Mouse (Mus musculus): Measurements from ENCODE around the gene Hspa8. TPM values are rescaled to one million over a fixed set of nuclear protein-coding genes. Genes with fewer than 3 reads are reported as not detected.
A peak's percentile ranks its signal among the peaks of the same experiment; 100 is the strongest.
"Not testable (repeated sequence)": the region's sequence is repeated elsewhere in the genome, so short reads cannot be mapped to it uniquely, and the experiment has no call there.

The Hspa8 gene
- polyA plus RNA-seq, 1 experiment from 2014 or later: 991 TPM

DNA sequence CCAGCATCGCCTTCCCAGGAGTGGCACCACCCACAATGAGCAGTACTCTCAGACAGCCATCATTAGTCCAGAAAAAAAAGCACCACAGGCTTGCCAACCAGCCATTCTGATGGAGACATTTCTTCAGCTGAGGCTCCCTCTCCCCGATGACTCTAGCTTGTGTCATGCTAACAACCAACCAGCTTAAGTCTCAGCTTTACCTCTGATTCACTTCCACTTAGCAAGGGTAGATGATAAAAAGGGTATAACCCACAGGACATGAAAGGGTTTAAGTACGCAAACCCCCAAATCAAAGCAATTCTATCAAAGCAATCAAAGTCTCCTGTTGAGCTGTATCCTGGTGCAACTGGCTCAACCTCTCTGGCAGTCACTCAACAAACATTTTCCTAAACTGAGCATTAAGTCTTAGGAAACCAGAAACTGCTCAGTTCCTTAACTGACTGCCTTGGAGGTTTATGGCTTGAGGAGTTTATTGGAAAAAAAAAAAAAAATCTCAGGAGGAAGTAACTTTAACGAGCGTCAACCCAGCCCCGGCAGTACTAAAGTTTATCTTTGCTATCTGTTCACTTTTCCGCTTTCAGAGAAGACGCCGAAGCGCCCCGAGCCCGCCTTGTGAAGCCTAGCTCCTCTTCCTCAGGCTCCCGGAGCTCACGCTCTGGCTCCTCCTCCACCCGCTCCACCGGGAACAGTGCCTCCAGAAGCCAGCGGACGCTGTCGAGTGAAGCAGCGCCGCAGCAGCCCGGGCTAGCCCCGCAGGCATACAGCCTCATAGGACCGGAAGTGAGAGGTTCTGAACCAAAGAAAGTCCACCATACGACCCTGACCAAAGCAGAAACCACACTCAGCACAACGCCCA lies 18.8 kb upstream of the Hspa8 start:
- Histone ChIP-seq H3K9ac (ENCODE audit: low read length) (0 out of 2 replicates have a peak overlapping the region, but pooled peaks have one; percentile 18), H3K4me3 (ENCODE audit: low read depth, low read length) (peak overlapping the region; percentile 12; the same call in 1 of the 2 replicates)
- peak; percentile 59 for ATAC-seq (ENCODE audit: low FRiP score, low TSS enrichment)

DNA sequence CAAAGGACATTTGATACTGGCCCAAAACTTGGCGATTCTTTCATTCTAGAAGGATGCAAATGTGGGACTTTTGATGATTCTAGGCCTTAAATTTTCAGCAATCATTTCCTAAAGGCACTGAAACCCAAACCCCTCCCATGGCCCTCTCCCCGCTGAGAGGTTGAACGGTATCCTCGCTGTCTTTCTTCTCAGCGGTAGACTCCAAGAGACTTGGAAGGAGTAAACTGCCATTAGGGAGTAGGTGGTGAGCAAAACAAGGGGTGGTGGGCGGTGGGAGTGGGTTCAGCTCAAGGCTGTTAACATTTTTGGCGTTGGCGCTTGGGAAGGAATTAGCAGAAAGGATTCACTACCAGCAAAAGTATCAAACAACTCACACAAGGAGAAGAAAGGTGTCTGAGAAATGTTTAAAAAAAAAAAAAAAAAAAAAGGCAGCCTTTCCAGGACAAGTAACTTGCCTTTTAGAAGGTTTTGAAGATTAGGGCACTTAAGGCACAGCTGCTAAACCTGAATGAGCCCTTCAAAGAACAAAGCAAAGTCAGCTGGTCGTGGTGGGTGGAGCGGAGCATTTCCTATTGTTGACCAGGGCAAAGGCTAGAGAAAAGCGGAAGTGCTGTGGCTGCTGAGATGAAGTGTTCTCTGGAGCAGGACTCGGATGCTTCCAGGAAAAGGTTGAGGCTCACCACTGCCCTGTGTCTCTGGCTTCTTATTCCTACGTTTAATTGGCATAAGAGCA lies 17.0 kb upstream of the Hspa8 start:
- peak; percentile 88 for DNase-seq (ENCODE audit: low spot score)
- 0 out of 2 replicates have a peak, but pooled peaks cover 3% of the 10 kb centered on the region for H3K4me1 ChIP-seq (replicated peaks; ENCODE audit: control insufficient read depth, insufficient read depth)
- no peak overlapping the region for H3K4me3 ChIP-seq (ENCODE audit: low read depth, low read length)
- no peak for TF ChIP-seq EP300 (optimal IDR thresholded peaks at IDR 0.05)
- peak overlapping the region; percentile 86 for H3K27ac ChIP-seq (replicated peaks)
- H3K9ac ChIP-seq (ENCODE audit: low read length): no peak overlapping the region
- H3K4me2 ChIP-seq (replicated peaks; ENCODE audit: low read depth): peak overlapping the region; percentile 35; the same call in 1 of the 2 replicates
- H3K9me3 ChIP-seq (ENCODE audit: control insufficient read depth, low read length): no peaks in the 10 kb centered on the region
- WGBS: 34% methylated on average over 13 of the region's 13 CpGs
- ATAC-seq (ENCODE audit: low FRiP score, low TSS enrichment): peak; percentile 90
- H3K36me3 ChIP-seq (ENCODE audit: control insufficient read depth, insufficient read depth, low read length): no peaks in the 10 kb centered on the region
- H3K27me3 ChIP-seq (ENCODE audit: control insufficient read depth, insufficient read depth, low read length): no peaks in the 10 kb centered on the region

More for the DNA sequence above, 18.8 kb upstream of the Hspa8 start:
- DNase-seq (ENCODE audit: low spot score): peak; percentile 72
- Histone ChIP-seq H3K36me3 (ENCODE audit: control insufficient read depth, insufficient read depth, low read length) (no peaks in the 10 kb centered on the region), H3K4me2 (replicated peaks; ENCODE audit: low read depth) (peak overlapping the region; percentile 47), H3K27me3 (ENCODE audit: control insufficient read depth, insufficient read depth, low read length) (no peaks in the 10 kb centered on the region), H3K9me3 (ENCODE audit: control insufficient read depth, low read length) (no peaks in the 10 kb centered on the region), H3K27ac (replicated peaks) (peak overlapping the region; percentile 89), H3K4me1 (replicated peaks; ENCODE audit: control insufficient read depth, insufficient read depth) (0 out of 2 replicates have a peak, but pooled peaks cover 3% of the 10 kb centered on the region)
- whole genome bisulfite sequencing: 38% methylated on average over 26 of the region's 26 CpGs
- no peak for TF ChIP-seq EP300 (optimal IDR thresholded peaks at IDR 0.05)
- TF ChIP-seq CTCF (IDR thresholded peaks at IDR 0.05; ENCODE audit: low read depth): no peak

DNA sequence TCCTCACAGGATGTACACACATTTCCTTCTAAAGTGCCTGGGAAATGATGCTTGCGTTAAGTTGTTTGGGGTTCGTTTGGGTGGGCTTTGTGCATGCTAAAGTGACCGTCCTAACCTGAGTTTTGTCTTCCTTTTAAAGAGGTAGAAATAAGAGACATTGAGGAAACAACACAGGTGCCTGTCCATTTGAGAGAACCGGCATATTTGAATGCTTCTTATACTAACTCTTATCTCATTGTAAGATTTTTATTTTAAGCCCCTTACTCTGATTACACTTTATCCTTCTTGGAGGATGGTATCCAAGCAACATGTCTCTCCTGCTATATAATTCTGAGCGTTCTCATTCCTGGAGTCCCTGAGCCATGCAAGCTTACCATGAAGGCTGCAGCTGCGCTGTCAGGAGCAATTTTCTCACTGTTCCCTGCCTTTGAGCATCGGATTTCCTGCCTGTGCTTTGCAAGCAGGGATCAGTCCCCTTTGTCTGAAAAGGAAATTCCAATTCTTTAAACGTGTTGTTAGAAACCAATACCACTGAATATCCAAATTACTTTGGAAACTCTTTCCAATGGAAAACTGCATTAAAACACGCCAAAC lies 16.3 kb upstream of the Hspa8 start:
- H3K36me3 ChIP-seq (ENCODE audit: control insufficient read depth, insufficient read depth, low read length): no peaks in the 10 kb centered on the region
- no peak overlapping the region for H3K4me2 ChIP-seq (replicated peaks; ENCODE audit: low read depth)
- 29% methylated on average over 9 of the region's 9 CpGs for WGBS
- 0 out of 2 replicates have a peak, but pooled peaks cover 3% of the 10 kb centered on the region for H3K4me1 ChIP-seq (replicated peaks; ENCODE audit: control insufficient read depth, insufficient read depth)
- TF ChIP-seq CTCF (IDR thresholded peaks at IDR 0.05; ENCODE audit: low read depth): no peak
- TF ChIP-seq EP300 (optimal IDR thresholded peaks at IDR 0.05): no peak
- H3K9ac ChIP-seq (ENCODE audit: low read length): no peak overlapping the region
- H3K9me3 ChIP-seq (ENCODE audit: control insufficient read depth, low read length): no peaks in the 10 kb centered on the region
- no peak overlapping the region for H3K4me3 ChIP-seq (ENCODE audit: low read depth, low read length)
- DNase-seq (ENCODE audit: low spot score) (no peak), ATAC-seq (ENCODE audit: low FRiP score, low TSS enrichment) (no peak)
- H3K27me3 ChIP-seq (ENCODE audit: control insufficient read depth, insufficient read depth, low read length): no peaks in the 10 kb centered on the region
- peak overlapping the region; percentile 53 for H3K27ac ChIP-seq (replicated peaks)

DNA sequence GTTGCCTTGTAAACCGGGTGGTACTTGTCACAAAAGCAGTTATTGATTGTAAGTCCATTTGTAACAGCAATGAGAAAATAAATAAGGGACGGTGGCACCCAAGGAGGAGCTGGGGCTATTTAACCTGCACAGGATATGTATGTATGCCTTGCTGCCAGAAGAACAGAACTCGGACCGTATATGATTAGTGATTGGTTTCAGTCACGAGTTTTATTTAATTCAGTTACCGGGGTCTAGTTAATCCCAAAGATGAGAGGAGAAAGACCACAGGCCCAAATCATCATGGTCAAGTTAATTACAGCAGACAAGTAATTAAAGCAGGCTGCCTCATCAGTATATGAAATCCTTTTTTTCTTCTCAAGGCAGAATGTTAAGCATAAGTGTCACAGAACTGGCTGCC lies 15.3 kb upstream of the Hspa8 start:
- H3K9ac ChIP-seq (ENCODE audit: low read length): no peak overlapping the region
- no peaks in the 10 kb centered on the region for H3K27me3 ChIP-seq (ENCODE audit: control insufficient read depth, insufficient read depth, low read length)
- H3K4me2 ChIP-seq (replicated peaks; ENCODE audit: low read depth): no peak overlapping the region
- DNase-seq (ENCODE audit: low spot score) (no peak), ATAC-seq (ENCODE audit: low FRiP score, low TSS enrichment) (no peak)
- H3K9me3 ChIP-seq (ENCODE audit: control insufficient read depth, low read length): no peaks in the 10 kb centered on the region
- H3K27ac ChIP-seq (replicated peaks): no peak overlapping the region
- H3K4me3 ChIP-seq (ENCODE audit: low read depth, low read length): no peak overlapping the region
- TF ChIP-seq CTCF (IDR thresholded peaks at IDR 0.05; ENCODE audit: low read depth) (no peak), EP300 (optimal IDR thresholded peaks at IDR 0.05) (no peak)
- no peaks in the 10 kb centered on the region for H3K36me3 ChIP-seq (ENCODE audit: control insufficient read depth, insufficient read depth, low read length)
- H3K4me1 ChIP-seq (replicated peaks; ENCODE audit: control insufficient read depth, insufficient read depth): 0 out of 2 replicates have a peak, but pooled peaks cover 3% of the 10 kb centered on the region
- WGBS: 76% methylated on average over 6 of the region's 6 CpGs

DNA sequence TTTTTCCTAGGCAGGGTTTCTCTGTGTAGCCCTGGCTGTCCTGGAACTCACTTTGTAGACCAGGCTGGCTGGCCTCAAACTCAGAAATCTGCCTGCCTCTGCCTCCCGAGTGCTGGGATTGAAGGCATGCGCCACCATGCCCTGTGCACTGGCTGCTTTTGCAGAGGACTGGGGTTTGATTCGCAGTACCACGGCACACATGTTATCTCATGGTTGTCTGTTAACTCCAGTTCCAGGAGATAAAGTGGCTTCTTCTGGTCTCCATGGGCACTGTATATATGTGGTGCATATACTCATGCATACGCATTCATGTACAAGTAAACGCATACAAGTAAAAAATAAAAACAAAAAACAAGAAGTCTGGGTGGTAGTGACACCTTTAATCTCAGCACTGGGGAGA lies 14.0 kb upstream of the Hspa8 start:
- 97% methylated on average over 6 of the region's 6 CpGs for WGBS
- DNase-seq (ENCODE audit: low spot score); H3K4me1 ChIP-seq (replicated peaks; ENCODE audit: control insufficient read depth, insufficient read depth); H3K27ac ChIP-seq (replicated peaks); H3K27me3 ChIP-seq (ENCODE audit: control insufficient read depth, insufficient read depth, low read length); H3K9ac ChIP-seq (ENCODE audit: low read length); H3K36me3 ChIP-seq (ENCODE audit: control insufficient read depth, insufficient read depth, low read length); ATAC-seq (ENCODE audit: low FRiP score, low TSS enrichment); H3K4me3 ChIP-seq (ENCODE audit: low read depth, low read length); H3K9me3 ChIP-seq (ENCODE audit: control insufficient read depth, low read length); H3K4me2 ChIP-seq (replicated peaks; ENCODE audit: low read depth): not testable (repeated sequence)

Measured in stomach, postnatal 0 days (tissue).